Mouse (Mus musculus): ENCODE measurements around the gene Cyp4f13. TPM values are rescaled to one million over a fixed set of nuclear protein-coding genes. Genes with fewer than 3 reads are reported as not detected.

Gene Cyp4f13
- polyA plus RNA-seq, 1 experiment from 2014 or later = 27.1 TPM

DNA sequence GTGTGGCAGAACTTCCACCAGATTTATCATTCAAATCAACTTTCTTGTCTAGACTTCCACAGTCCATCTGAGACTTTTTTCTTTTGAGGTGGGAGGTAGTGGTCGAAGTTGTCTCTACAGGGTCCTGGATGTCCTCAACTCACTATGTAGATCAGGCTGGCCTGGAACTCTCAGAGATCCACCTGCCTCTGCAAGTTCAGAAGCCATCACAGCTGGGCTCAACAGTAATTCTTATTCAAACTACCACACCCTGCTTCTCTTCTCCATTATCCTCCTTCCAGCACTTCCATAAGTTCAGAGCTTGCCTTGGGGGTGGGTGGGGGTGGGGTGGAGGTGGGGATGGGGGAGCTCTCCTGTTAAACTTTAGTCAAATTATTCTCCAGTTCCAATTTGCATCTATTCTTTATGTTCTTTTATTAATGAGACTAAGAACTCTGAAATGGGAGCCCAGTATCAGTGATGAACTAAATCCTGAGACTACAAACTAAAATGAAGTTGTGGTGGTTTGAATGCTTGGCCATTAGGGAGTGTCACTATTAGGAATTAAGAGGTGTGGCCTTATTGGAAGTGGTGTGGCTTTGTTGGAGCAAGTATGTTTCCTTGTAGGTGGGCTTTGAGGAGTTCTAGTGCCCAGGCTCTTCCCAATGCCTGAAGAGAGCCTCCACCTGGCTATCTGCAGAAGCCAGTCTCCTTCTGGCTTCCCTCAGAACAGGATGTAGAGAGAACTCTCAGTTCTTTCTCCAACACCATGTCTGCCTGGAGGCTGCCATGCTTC lies 45.3 kb downstream of the Cyp4f13 start:
- H3K4me1 ChIP-seq (ENCODE audit: insufficient read depth) = no peaks in the 10 kb centered on the region; the same call in 1 of the 2 replicates
- H3K9ac ChIP-seq (replicated peaks) = no peak overlapping the region
- no peak overlapping the region for H3K27ac ChIP-seq (ENCODE audit: low read depth)
- no peaks in the 10 kb centered on the region for H3K36me3 ChIP-seq (replicated peaks; ENCODE audit: insufficient read depth, low read length)
- no peak overlapping the region for H3K4me2 ChIP-seq (ENCODE audit: low read depth, low read length)
- H3K9me3 ChIP-seq (ENCODE audit: low read length) = no peaks in the 10 kb centered on the region
- TF ChIP-seq CTCF (IDR thresholded peaks at IDR 0.05; ENCODE audit: low read depth) = no peak
- TF ChIP-seq EP300 (IDR thresholded peaks at IDR 0.05; ENCODE audit: low read depth) = no peak
- no peak overlapping the region for H3K4me3 ChIP-seq (ENCODE audit: low read depth, low read length)
- no peaks in the 10 kb centered on the region for H3K27me3 ChIP-seq (ENCODE audit: insufficient read depth, low read length)
- DNase-seq (no peak), ATAC-seq (no peak)
- 24% methylated on average over 1 of the region's 1 CpGs for WGBS (ENCODE audit: insufficient replicate concordance)

DNA sequence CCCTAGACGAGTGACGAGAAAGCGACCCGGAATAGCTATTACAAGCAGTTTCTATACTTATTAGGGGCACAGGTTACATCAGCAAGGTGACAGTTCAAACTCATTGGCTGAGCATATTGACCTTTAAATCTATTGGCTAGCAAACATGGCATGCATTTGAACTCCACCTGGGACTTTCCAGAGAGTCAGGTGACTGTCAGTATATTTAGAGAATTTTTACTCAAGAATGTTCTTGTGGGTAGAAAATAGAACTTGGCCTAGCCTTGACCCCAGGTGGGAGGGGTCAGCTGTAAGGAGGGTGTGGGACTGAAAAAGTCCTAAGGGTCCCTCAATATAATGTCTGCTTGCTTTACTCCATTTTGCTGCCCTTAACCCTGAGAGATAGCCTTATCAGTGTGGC lies 51.8 kb downstream of the Cyp4f13 start:
- no peak overlapping the region for H3K4me3 ChIP-seq (ENCODE audit: low read depth, low read length)
- no peak overlapping the region for H3K4me2 ChIP-seq (ENCODE audit: low read depth, low read length)
- H3K27ac ChIP-seq (ENCODE audit: low read depth) = no peak overlapping the region
- H3K9me3 ChIP-seq (ENCODE audit: low read length) = no peaks in the 10 kb centered on the region
- 80% methylated on average over 4 of the region's 4 CpGs for WGBS (ENCODE audit: insufficient replicate concordance)
- no peak overlapping the region for H3K9ac ChIP-seq (replicated peaks)
- TF ChIP-seq CTCF (IDR thresholded peaks at IDR 0.05; ENCODE audit: low read depth) = no peak
- no peak for TF ChIP-seq EP300 (IDR thresholded peaks at IDR 0.05; ENCODE audit: low read depth)
- no peaks in the 10 kb centered on the region for H3K27me3 ChIP-seq (ENCODE audit: insufficient read depth, low read length)
- H3K4me1 ChIP-seq (ENCODE audit: insufficient read depth) = peaks cover 4% of the 10 kb centered on the region; the same call in 1 of the 2 replicates
- no peak for DNase-seq
- no peak for ATAC-seq
- H3K36me3 ChIP-seq (replicated peaks; ENCODE audit: insufficient read depth, low read length) = no peaks in the 10 kb centered on the region

DNA sequence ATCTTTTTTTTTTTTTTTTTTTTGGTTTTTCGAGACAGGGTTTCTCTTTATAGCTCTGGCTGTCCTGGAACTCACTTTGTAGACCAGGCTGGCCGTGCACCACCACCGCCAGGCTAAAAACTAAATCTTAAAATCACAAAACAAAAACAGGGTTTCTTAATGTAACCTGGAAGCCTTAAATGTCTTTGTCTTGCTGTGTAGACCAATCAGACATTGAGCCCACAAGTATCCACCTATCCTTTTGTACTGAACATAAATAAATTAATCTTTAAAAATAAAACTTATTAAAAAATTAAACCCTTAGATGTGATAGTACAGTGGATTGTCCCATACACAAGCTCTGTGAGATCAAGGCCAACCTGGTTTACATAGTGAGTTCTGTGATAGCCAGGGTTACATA lies 53.3 kb downstream of the Cyp4f13 start:
- Histone ChIP-seq H3K9me3 (ENCODE audit: low read length) (no peaks in the 10 kb centered on the region), H3K4me1 (ENCODE audit: insufficient read depth) (peaks cover 6% of the 10 kb centered on the region; the same call in 1 of the 2 replicates), H3K9ac (replicated peaks) (no peak overlapping the region), H3K36me3 (replicated peaks; ENCODE audit: insufficient read depth, low read length) (no peaks in the 10 kb centered on the region), H3K4me2 (ENCODE audit: low read depth, low read length) (no peak overlapping the region), H3K4me3 (ENCODE audit: low read depth, low read length) (no peak overlapping the region), H3K27ac (ENCODE audit: low read depth) (no peak overlapping the region), H3K27me3 (ENCODE audit: insufficient read depth, low read length) (no peaks in the 10 kb centered on the region)
- TF ChIP-seq EP300 (IDR thresholded peaks at IDR 0.05; ENCODE audit: low read depth) = no peak
- TF ChIP-seq CTCF (IDR thresholded peaks at IDR 0.05; ENCODE audit: low read depth) = no peak
- ATAC-seq = no peak
- no peak for DNase-seq
- 76% methylated on average over 3 of the region's 3 CpGs for WGBS (ENCODE audit: insufficient replicate concordance)

GRCm38 (mm10) chr17:32891239-32892180 lies 55.7 kb downstream of the Cyp4f13 start, which contains the start of gene Zfp870:
TSS of gene Zfp870 (minus strand) at chr17:32891642.
- no peaks in the 10 kb centered on the region for H3K9me3 ChIP-seq (ENCODE audit: low read length)
- peak within 1 kb of the TSS; percentile 89 for H3K9ac ChIP-seq (replicated peaks)
- WGBS (ENCODE audit: insufficient replicate concordance) = 12% methylated on average over 32 of the region's 33 CpGs
- peak within 1 kb of the TSS; percentile 86 for H3K4me3 ChIP-seq (ENCODE audit: low read depth, low read length)
- peaks cover 6% of the 10 kb centered on the region; the same call in 1 of the 2 replicates for H3K4me1 ChIP-seq (ENCODE audit: insufficient read depth)
- H3K27me3 ChIP-seq (ENCODE audit: insufficient read depth, low read length) = no peaks in the 10 kb centered on the region
- peak; percentile 79 for DNase-seq
- TF ChIP-seq CTCF (IDR thresholded peaks at IDR 0.05; ENCODE audit: low read depth) (peak; percentile 52), EP300 (IDR thresholded peaks at IDR 0.05; ENCODE audit: low read depth) (no peak)
- H3K36me3 ChIP-seq (replicated peaks; ENCODE audit: insufficient read depth, low read length) = 0 out of 2 replicates have a peak, but pooled peaks cover 2% of the 10 kb centered on the region
- peak within 1 kb of the TSS; percentile 91 for H3K4me2 ChIP-seq (ENCODE audit: low read depth, low read length)
- ATAC-seq = peak; percentile 97
- peak within 1 kb of the TSS; percentile 73 for H3K27ac ChIP-seq (ENCODE audit: low read depth)

GRCm38 (mm10) chr17:32890852-32891238 lies 56.4 kb downstream of the Cyp4f13 start:
- TF ChIP-seq CTCF (IDR thresholded peaks at IDR 0.05; ENCODE audit: low read depth) (no peak), EP300 (IDR thresholded peaks at IDR 0.05; ENCODE audit: low read depth) (no peak)
- Histone ChIP-seq H3K4me3 (ENCODE audit: low read depth, low read length) (peak overlapping the region; percentile 86), H3K36me3 (replicated peaks; ENCODE audit: insufficient read depth, low read length) (0 out of 2 replicates have a peak, but pooled peaks cover 2% of the 10 kb centered on the region), H3K27ac (ENCODE audit: low read depth) (peak overlapping the region; percentile 73), H3K4me1 (ENCODE audit: insufficient read depth) (peaks cover 6% of the 10 kb centered on the region; the same call in 1 of the 2 replicates), H3K27me3 (ENCODE audit: insufficient read depth, low read length) (no peaks in the 10 kb centered on the region), H3K4me2 (ENCODE audit: low read depth, low read length) (peak overlapping the region; percentile 91), H3K9ac (replicated peaks) (peak overlapping the region; percentile 89), H3K9me3 (ENCODE audit: low read length) (no peaks in the 10 kb centered on the region)
- no peak for DNase-seq
- WGBS (ENCODE audit: insufficient replicate concordance) = 5% methylated on average over 11 of the region's 11 CpGs
- peak; percentile 6; the same call in 1 of the 2 replicates for ATAC-seq
